Mouse (Mus musculus): ENCODE results near the gene Pycr1.
"Not testable (repeated sequence)": the region's sequence is repeated elsewhere in the genome, so short reads cannot be mapped to it uniquely, and the experiment has no call there.

Gene Pycr1

DNA sequence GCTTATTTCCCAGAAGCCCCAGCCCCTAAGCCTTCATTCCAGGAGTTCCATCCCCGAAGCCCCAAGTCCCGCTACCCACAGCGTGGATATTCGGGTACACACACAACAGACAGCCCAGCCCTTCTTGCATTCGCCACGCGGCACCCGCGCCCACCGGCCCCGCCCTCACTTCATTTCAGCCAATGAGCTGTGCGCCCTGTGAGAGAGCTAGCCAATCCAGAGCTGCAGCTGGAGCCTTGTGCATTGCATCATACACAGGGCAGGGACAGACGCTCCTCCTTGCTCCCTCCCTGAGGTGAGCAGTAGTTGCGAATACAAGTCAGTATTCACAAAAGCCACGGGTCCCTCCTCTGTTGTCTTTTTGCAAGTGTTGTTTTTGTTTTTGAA, at the start of gene Pycr1:
TSS of gene Pycr1 (minus strand) at position 169 of the 387 bp plus-strand sequence.
- DNase-seq (ENCODE audit: low spot score) = peak; percentile 90

GRCm38 (mm10) chr11:120692471-120693011, 49.0 kb upstream of the Pycr1 start:
- no peak for DNase-seq (ENCODE audit: low spot score)

DNA sequence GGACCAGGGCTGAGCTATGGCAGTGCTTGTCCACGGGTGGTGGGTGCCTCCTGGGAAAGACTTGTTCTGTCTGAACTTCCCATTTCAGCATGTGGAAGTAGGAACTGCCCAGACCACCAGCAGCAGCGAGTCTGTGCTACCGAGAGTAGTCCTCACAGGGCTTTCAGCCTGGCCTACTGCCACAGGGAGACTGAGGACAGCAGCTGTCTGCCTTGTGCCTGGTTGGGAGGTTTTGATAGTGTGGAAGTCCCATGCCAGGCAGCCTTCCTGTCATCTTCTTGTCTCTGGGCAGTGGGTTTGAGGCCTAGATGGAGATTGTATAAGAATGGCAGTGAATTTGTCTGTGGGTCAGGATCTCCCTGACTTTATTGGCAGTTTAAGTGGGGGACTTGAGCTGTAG, 45.8 kb upstream of the Pycr1 start:
- DNase-seq (ENCODE audit: low spot score) = no peak

GRCm38 (mm10) chr11:120686650-120687272, 43.2 kb upstream of the Pycr1 start:
- no peak for DNase-seq (ENCODE audit: low spot score)

DNA sequence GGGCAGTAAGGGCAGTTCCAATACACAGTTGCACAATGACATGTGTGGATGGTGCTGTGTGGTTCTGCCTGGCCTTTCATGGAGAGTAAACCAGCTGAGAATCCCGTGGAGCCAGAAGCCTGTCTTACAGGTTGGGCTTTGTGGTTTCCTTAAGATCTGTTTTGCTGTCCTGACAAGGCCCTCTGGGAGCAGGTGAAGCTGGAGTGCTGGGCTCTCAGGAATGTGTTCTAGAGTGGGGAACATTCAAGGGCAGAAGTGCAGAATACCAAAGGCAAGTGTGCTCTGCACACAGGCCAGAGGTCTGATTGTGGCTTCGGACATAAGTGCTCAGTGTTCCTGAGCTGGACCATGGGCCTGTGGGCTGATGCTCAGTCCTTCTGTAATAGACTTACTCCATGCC, 41.1 kb upstream of the Pycr1 start:
- DNase-seq (ENCODE audit: low spot score) = no peak

GRCm38 (mm10) chr11:120684086-120684485, 40.5 kb upstream of the Pycr1 start:
- DNase-seq (ENCODE audit: low spot score) = no peak

DNA sequence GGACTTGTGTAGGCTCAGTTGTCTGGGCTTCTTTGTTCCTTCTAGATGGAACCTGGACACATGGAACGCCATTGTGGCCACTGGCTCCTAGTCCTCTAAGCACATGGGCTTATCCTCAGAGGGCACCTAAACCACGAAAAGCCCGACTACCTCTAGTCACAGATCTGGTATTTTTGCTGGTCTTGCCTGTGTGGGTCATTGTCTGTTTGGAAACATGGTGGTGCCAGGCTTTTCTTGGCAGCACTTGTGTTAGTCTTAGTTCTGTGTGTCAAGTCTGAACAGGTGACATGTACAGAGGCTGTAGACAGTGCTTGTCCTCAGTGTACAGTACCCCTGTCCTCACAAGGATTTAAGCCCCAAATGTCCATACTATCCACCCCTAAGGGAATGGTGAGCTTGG, 40.0 kb upstream of the Pycr1 start:
- DNase-seq (ENCODE audit: low spot score) = no peak

DNA sequence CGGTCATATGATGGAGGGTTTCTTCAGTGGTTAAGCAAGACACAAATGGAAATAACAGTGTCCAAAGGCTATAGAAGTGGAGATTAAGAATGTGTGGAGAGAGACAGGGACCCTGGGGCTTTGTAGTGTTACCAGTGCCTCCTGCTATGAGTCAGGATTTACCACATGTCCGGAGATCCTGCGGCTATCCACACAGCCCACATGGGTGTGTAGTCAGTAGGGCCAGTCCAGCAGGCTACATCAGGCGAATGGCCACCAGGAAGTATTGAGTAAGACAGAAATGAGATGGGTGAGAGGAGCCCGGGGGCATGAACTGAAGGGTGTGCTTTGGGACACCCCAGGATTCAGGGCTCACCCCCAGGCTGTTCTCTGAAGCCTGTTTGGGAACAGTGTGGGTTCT, 39.1 kb upstream of the Pycr1 start:
- no peak for DNase-seq (ENCODE audit: low spot score)

GRCm38 (mm10) chr11:120679909-120680308, 36.3 kb upstream of the Pycr1 start:
- no peak for DNase-seq (ENCODE audit: low spot score)

- DNase-seq (ENCODE audit: low spot score) = no peak
These were observed 33.4 kb upstream of the Pycr1 start for GRCm38 (mm10) chr11:120676951-120677350.

GRCm38 (mm10) chr11:120675875-120676274, 32.3 kb upstream of the Pycr1 start:
- not testable (repeated sequence) for DNase-seq (ENCODE audit: low spot score)

GRCm38 (mm10) chr11:120673594-120674122, 30.1 kb upstream of the Pycr1 start:
- DNase-seq (ENCODE audit: low spot score) = no peak

DNA sequence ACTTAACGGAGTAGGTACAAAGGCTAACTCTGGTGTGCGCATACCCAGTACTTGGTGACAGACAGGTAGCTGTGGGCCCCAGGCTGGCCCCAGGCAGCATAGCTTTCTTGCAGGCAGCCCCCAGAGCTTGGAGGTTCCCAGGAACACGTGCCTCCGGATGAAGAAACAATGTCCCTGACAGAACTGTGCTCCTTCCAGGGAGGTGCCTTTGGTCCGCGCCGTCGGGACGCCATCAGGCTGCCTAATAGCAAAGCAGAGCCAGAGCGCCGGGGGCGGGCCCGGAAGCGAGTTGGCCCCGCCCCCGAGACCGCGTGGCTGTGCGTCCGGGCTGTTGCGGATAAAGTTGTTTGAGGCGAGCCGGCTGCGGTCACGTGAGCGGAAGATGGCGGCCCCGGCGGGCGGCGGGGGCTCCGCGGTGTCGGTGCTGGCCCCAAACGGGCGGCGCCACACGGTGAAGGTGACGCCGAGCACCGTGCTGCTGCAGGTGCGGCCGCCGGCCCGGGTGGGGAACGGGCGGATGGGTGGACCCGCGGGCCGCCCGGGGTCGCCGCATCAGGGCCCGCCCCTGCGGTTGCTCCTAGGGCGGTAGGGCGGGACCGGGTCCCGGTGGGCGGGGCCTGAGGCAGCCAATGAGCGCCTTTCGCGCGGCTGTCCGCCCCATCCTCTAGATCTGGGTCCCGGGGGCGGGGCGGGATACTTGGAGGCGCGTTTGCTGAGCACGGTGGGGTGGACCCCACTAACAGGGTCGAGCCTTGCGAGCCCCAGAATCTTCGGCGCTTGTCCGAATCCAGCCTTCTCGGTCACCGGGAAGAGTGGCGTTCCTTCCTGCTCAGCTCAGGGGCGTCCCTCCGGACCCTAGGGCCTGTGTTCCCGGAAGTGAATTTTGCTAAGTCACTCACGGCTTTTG, 29.4 kb upstream of the Pycr1 start, which contains the start of gene Aspscr1:
TSS of gene Aspscr1 (plus strand) at position 287 of the 907 bp plus-strand sequence.
- peak; percentile 91 for DNase-seq (ENCODE audit: low spot score)

GRCm38 (mm10) chr11:120666617-120667016, 23.0 kb upstream of the Pycr1 start:
- DNase-seq (ENCODE audit: low spot score) = no peak

GRCm38 (mm10) chr11:120665406-120665805, 21.8 kb upstream of the Pycr1 start:
- no peak for DNase-seq (ENCODE audit: low spot score)

DNA sequence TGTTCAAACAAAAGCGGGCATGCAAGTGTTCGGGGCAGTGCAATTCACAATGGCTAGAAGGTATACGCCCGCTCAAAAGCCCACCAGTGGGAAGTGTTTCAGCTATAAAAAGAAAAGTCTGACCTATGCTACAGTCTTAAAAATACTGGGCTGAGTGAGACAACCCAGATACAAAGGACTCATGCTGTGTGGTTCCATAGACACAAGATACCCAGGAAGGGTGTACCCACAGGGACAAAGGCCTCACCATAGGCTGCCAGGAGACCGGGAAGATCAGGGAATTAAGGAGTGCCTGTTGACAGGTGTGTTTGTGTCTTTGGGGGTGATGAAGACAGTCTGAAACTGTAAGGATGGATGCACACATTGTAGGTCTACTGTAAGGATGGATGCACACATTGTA, 20.1 kb upstream of the Pycr1 start:
- no peak for DNase-seq (ENCODE audit: low spot score)

DNA sequence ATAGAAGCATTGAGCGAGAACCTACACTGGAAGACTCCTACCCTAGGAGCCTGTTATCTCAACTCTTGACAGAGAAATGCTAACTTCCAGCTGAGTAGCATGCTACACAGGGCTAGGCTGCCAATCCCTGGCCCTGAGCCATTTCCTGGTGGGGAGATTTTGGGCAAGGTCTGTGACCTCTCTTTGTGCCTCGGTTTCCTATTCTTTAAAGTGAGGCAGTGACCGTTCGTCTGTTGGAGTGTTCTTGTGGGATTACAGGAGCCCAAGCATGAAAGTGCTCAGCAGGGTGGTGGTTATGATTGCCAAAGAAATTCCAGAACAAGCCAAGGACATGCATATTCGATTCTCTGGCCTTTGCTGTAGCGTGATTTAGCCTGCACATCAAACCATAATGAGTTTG, 19.2 kb upstream of the Pycr1 start:
- no peak for DNase-seq (ENCODE audit: low spot score)

DNA sequence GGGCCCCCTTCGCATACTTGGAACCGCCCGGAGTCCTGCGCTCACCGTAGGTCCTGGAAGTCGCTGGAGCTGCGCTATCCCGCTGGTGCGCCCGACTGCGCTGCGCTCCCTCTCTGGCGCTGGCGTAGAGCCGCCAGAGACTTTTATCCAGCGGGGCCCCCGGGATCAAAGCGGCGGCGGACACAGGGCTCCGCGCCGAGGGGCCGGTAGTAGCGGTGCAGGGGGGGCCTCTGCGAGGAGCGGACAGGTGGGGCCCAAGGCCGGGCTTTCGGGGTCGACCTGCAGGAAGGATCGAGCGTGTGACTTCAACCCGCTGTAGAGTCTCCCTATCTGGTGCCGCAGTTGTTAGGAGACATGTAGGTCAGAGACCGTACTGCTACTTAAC, 17.5 kb upstream of the Pycr1 start, which contains the start of gene Notum:
TSS of gene Notum (minus strand) at position 100 of the 385 bp plus-strand sequence.
- no peak for DNase-seq (ENCODE audit: low spot score)

GRCm38 (mm10) chr11:120660301-120661075, 16.9 kb upstream of the Pycr1 start:
- DNase-seq (ENCODE audit: low spot score) = no peak

DNA sequence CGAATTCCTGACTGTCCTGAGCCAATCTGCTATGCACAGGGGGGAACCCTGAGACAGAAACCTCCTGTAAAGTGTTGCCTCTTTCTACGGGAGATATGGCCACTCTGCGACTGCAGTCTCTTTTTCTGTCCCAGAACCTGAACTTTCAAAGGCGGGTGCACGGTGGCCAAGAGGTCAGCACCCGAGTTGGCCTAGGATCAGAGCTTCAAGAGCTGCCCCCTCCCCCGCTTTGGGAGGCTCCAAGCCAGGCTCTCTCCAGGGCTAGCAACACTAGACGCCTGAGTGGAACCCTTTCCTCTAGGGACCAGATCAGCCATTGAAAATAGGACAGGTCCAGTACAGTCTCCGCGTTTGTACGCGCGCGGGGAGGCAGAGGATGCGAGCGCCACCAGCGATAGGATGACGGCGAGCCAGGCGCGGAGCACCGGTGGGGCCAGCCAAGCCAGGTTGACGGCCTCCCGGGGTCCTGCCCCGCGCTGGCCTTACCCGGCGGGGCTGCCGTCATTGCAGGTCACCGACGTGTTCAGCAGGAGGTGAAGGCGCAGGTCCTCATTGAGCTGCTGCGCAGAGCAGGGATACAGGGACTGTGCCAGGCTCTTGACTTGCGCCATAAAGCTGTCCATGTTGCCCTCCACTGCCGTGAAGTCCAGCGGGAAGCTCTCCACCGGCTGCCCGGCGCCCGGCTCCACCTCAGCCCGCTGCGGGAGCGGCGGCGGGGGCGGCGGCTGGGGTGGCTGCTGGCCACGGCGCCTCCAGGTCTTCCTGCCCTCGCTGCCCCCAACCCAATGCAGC, 16.1 kb upstream of the Pycr1 start:
- no peak for DNase-seq (ENCODE audit: low spot score)

DNA sequence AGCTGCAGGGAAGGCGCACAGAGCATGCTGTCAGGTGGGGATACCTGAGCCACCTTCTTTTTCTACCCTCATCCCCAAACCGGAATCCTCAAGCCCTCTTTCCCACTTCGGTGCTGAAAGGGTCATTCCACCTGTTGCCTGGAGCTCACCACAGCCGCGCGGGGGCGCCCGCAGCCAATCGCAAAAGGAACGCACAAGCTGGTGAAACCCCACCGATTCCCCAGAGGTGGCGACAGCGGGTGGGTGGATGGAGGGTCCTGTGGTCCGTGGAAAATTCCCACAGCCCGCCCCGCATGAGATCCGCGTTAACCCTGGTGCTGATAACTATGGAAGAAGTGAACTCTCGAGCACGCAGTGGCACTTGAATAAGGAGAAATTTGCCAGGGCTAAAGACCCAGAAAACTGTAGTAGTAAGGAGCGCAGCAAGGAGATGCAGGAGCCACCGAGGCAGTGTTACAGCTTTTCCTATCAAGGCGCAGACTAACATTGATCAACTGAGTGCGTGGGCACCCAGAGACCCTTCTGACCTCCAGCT, 15.4 kb upstream of the Pycr1 start:
- peak; percentile 72 for DNase-seq (ENCODE audit: low spot score)
